Mouse (Mus musculus): ENCODE measurements at regions not wholly inside any gene's neighbourhood (a gene's known extent, or its start where the extent isn't known, plus 50 kb on each side); places are given as distances from the start of the nearest gene placed in this dataset.

GRCm38 (mm10) chr2:75408016-75408415 lies 251.0 kb upstream of the Hnrnpa3 start:
- DNase-seq, result no peak
- Histone ChIP-seq H3K27ac (ENCODE audit: insufficient read depth, low read length) (no peak overlapping the region), H3K27me3 (ENCODE audit: control insufficient read depth, insufficient read depth, low read length) (no peaks in the 10 kb centered on the region), H3K4me3 (replicated peaks; ENCODE audit: insufficient read depth, low read depth, low read length) (no peak overlapping the region), H3K4me1 (ENCODE audit: control insufficient read depth, insufficient read depth, low read length) (no peaks in the 10 kb centered on the region)
- TF ChIP-seq POLR2A (IDR thresholded peaks at IDR 0.05; ENCODE audit: borderline replicate concordance, insufficient read depth, low read length) (no peak), CTCF (IDR thresholded peaks at IDR 0.05; ENCODE audit: borderline replicate concordance, insufficient read depth, low read depth, low read length) (no peak)
- 67% methylated on average over 2 of the region's 2 CpGs for WGBS

- Histone ChIP-seq H3K4me3 (replicated peaks; ENCODE audit: insufficient read depth, low read depth, low read length) (no peak overlapping the region), H3K27me3 (ENCODE audit: control insufficient read depth, insufficient read depth, low read length) (no peaks in the 10 kb centered on the region), H3K27ac (ENCODE audit: insufficient read depth, low read length) (no peak overlapping the region), H3K4me1 (ENCODE audit: control insufficient read depth, insufficient read depth, low read length) (no peaks in the 10 kb centered on the region)
- no peak for TF ChIP-seq POLR2A (IDR thresholded peaks at IDR 0.05; ENCODE audit: borderline replicate concordance, insufficient read depth, low read length)
- TF ChIP-seq CTCF (IDR thresholded peaks at IDR 0.05; ENCODE audit: borderline replicate concordance, insufficient read depth, low read depth, low read length), result no peak
- DNase-seq, result no peak
- 92% methylated on average over 7 of the region's 7 CpGs for WGBS
Measured at GRCm38 (mm10) chr2:75409806-75410205, 249.3 kb upstream of the Hnrnpa3 start.

- Histone ChIP-seq H3K27me3 (ENCODE audit: control insufficient read depth, insufficient read depth, low read length) (no peaks in the 10 kb centered on the region), H3K4me1 (ENCODE audit: control insufficient read depth, insufficient read depth, low read length) (no peaks in the 10 kb centered on the region), H3K27ac (ENCODE audit: insufficient read depth, low read length) (no peak overlapping the region), H3K4me3 (replicated peaks; ENCODE audit: insufficient read depth, low read depth, low read length) (no peak overlapping the region)
- WGBS, result 93% methylated on average over 5 of the region's 5 CpGs
- TF ChIP-seq CTCF (IDR thresholded peaks at IDR 0.05; ENCODE audit: borderline replicate concordance, insufficient read depth, low read depth, low read length) (no peak), POLR2A (IDR thresholded peaks at IDR 0.05; ENCODE audit: borderline replicate concordance, insufficient read depth, low read length) (no peak)
- DNase-seq, result no peak
Measured at GRCm38 (mm10) chr2:75412735-75413134, 246.3 kb upstream of the Hnrnpa3 start.

GRCm38 (mm10) chr2:75418689-75419088 lies 240.4 kb upstream of the Hnrnpa3 start:
- Histone ChIP-seq H3K4me1 (ENCODE audit: control insufficient read depth, insufficient read depth, low read length) (no peaks in the 10 kb centered on the region), H3K27ac (ENCODE audit: insufficient read depth, low read length) (no peak overlapping the region), H3K4me3 (replicated peaks; ENCODE audit: insufficient read depth, low read depth, low read length) (no peak overlapping the region), H3K27me3 (ENCODE audit: control insufficient read depth, insufficient read depth, low read length) (no peaks in the 10 kb centered on the region; the same call in 1 of the 2 replicates)
- DNase-seq, result no peak
- 36% methylated on average over 2 of the region's 2 CpGs for WGBS
- TF ChIP-seq CTCF (IDR thresholded peaks at IDR 0.05; ENCODE audit: borderline replicate concordance, insufficient read depth, low read depth, low read length), result no peak

DNA sequence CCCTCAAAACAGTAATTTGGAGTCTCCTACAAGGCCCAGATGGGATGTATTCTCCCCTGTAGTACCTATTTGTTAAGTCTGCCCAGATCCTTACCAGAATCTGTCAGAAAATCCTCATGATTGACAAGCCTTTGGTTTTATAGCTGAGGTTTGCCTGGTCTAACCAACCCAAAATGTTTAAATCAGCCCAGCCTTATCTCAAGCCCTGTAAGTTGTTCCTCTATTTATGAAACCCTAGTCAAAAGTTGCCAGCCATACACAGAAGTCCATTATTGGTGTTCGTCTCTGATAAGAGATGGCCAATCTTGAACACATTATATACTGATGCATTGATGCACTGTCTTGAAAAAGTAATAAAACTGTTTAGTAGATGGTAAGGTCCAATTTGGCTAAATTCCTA lies 239.9 kb upstream of the Hnrnpa3 start:
- 95% methylated on average over 1 of the region's 1 CpGs for WGBS
- no peak overlapping the region for H3K4me3 ChIP-seq (replicated peaks; ENCODE audit: insufficient read depth, low read depth, low read length)
- H3K4me1 ChIP-seq (ENCODE audit: control insufficient read depth, insufficient read depth, low read length), result no peaks in the 10 kb centered on the region
- no peaks in the 10 kb centered on the region; the same call in 1 of the 2 replicates for H3K27me3 ChIP-seq (ENCODE audit: control insufficient read depth, insufficient read depth, low read length)
- TF ChIP-seq CTCF (IDR thresholded peaks at IDR 0.05; ENCODE audit: borderline replicate concordance, insufficient read depth, low read depth, low read length) (no peak), POLR2A (IDR thresholded peaks at IDR 0.05; ENCODE audit: borderline replicate concordance, insufficient read depth, low read length) (no peak)
- H3K27ac ChIP-seq (ENCODE audit: insufficient read depth, low read length), result no peak overlapping the region
- DNase-seq, result no peak

GRCm38 (mm10) chr2:75422798-75423685 lies 236.0 kb upstream of the Hnrnpa3 start:
- WGBS, result 41% methylated on average over 20 of the region's 20 CpGs
- DNase-seq, result no peak
- Histone ChIP-seq H3K27ac (ENCODE audit: insufficient read depth, low read length) (no peak overlapping the region), H3K27me3 (ENCODE audit: control insufficient read depth, insufficient read depth, low read length) (no peaks in the 10 kb centered on the region; the same call in 1 of the 2 replicates), H3K4me3 (replicated peaks; ENCODE audit: insufficient read depth, low read depth, low read length) (no peak overlapping the region), H3K4me1 (ENCODE audit: control insufficient read depth, insufficient read depth, low read length) (no peaks in the 10 kb centered on the region)
- TF ChIP-seq POLR2A (IDR thresholded peaks at IDR 0.05; ENCODE audit: borderline replicate concordance, insufficient read depth, low read length), result no peak
- TF ChIP-seq CTCF (IDR thresholded peaks at IDR 0.05; ENCODE audit: borderline replicate concordance, insufficient read depth, low read depth, low read length), result no peak

GRCm38 (mm10) chr2:75423872-75424271 lies 235.2 kb upstream of the Hnrnpa3 start:
- no peak for DNase-seq
- WGBS, result 57% methylated on average over 5 of the region's 5 CpGs

DNA sequence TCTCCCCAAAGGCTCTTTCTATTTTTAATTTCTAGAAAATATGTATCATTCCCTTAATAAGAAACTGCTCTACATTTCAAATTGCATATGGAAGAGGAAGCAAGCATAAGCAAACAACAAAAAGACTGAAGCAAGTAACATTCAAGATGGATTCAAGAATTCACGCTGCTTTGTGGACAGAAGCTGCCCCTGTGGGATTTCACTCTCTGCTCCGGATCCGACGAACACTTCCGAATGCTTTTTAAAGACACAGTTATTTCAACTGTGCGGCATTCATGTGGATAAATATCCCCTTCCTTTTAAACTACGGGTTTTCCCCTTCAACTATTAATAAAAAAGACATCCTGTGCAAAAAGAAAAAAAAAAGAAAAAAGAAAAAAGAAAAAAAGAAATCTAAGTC lies 234.7 kb upstream of the Hnrnpa3 start:
- TF ChIP-seq POLR2A (IDR thresholded peaks at IDR 0.05; ENCODE audit: borderline replicate concordance, insufficient read depth, low read length) (no peak), CTCF (IDR thresholded peaks at IDR 0.05; ENCODE audit: borderline replicate concordance, insufficient read depth, low read depth, low read length) (no peak)
- Histone ChIP-seq H3K27ac (ENCODE audit: insufficient read depth, low read length) (no peak overlapping the region), H3K27me3 (ENCODE audit: control insufficient read depth, insufficient read depth, low read length) (no peaks in the 10 kb centered on the region; the same call in 1 of the 2 replicates), H3K4me1 (ENCODE audit: control insufficient read depth, insufficient read depth, low read length) (no peaks in the 10 kb centered on the region), H3K4me3 (replicated peaks; ENCODE audit: insufficient read depth, low read depth, low read length) (no peak overlapping the region)
- no peak for DNase-seq
- WGBS, result 25% methylated on average over 7 of the region's 7 CpGs

More at GRCm38 (mm10) chr2:75423872-75424271, 235.2 kb upstream of the Hnrnpa3 start:
- no peaks in the 10 kb centered on the region for H3K4me1 ChIP-seq (ENCODE audit: control insufficient read depth, insufficient read depth, low read length)
- no peak overlapping the region for H3K4me3 ChIP-seq (replicated peaks; ENCODE audit: insufficient read depth, low read depth, low read length)
- H3K27ac ChIP-seq (ENCODE audit: insufficient read depth, low read length), result no peak overlapping the region
- H3K27me3 ChIP-seq (ENCODE audit: control insufficient read depth, insufficient read depth, low read length), result no peaks in the 10 kb centered on the region; the same call in 1 of the 2 replicates
- no peak for TF ChIP-seq CTCF (IDR thresholded peaks at IDR 0.05; ENCODE audit: borderline replicate concordance, insufficient read depth, low read depth, low read length)
- TF ChIP-seq POLR2A (IDR thresholded peaks at IDR 0.05; ENCODE audit: borderline replicate concordance, insufficient read depth, low read length), result no peak
